Mouse (Mus musculus) limb, embryonic 12.5 days (tissue): ENCODE measurements around the gene Pds5a. TPM values are rescaled to one million over a fixed set of nuclear protein-coding genes. Genes with fewer than 3 reads are reported as not detected.

ENCODE experiments used
- ATAC-seq: fragments of 200-750 bp; cut with Nextera tagmentation; 2 replicates; pipeline ENCODE4 v1.8.0; 2017; ENCODE audit warnings: low read depth, moderate TSS enrichment; ENCODE audit not compliant: insufficient number of reproducible peaks, insufficient read depth, low FRiP score, low TSS enrichment
- H3K27ac ChIP-seq: fragments of 300-500 bp; sonication (generic); 2 replicates; pipeline ENCODE4 v1.5.1; 2016; ENCODE audit warnings: mild to moderate bottlenecking, moderate library complexity
- H3K27me3 ChIP-seq: fragments of 300-500 bp; sonication (generic); 2 replicates; pipeline ENCODE4 v1.6.1; 2016; ENCODE audit warnings: mild to moderate bottlenecking, moderate library complexity
- H3K36me3 ChIP-seq: fragments of 300-500 bp; sonication (generic); 2 replicates; pipeline ENCODE4 v1.6.1; 2016; ENCODE audit warnings: mild to moderate bottlenecking, moderate library complexity
- H3K4me1 ChIP-seq: fragments of 300-500 bp; sonication (generic); replicated peaks from 2 replicates; pipeline ENCODE4 v1.6.1; 2016
- H3K4me2 ChIP-seq: fragments of 300-500 bp; sonication (generic); 2 replicates; pipeline ENCODE4 v1.6.1; 2016; ENCODE audit warnings: mild to moderate bottlenecking, moderate library complexity
- H3K4me3 ChIP-seq: fragments of 300-500 bp; sonication (generic); replicated peaks from 2 replicates; pipeline ENCODE4 v1.5.1; 2016; ENCODE audit warnings: mild to moderate bottlenecking
- H3K9ac ChIP-seq: fragments of 300-500 bp; sonication (generic); replicated peaks from 2 replicates; pipeline ENCODE4 v1.6.1; 2016; ENCODE audit warnings: mild to moderate bottlenecking, moderate library complexity
- H3K9me3 ChIP-seq: fragments of 300-500 bp; sonication (generic); 2 replicates; pipeline ENCODE4 v1.6.1; 2016; ENCODE audit warnings: mild to moderate bottlenecking, moderate library complexity
- WGBS: fragments of 180-500 bp; shearing (Covaris S2); methylation state at CpG from one replicate; pipeline ENCODE4 v1.1.7; 2016; 5-methylcytosine and 5-hydroxymethylcytosine counted together
- polyA plus RNA-seq: library from polyadenylated mRNA; unstranded; fragments of >200 nt; fragmentation: Nextera tagmentation; extraction: Ambion mirVana; gene quantifications from 2 replicates; pipeline ENCODE4 v1.2.1, GENCODE M21; 2016

Pds5a gene
- polyA plus RNA-seq, 1 experiment from 2014 or later, result 120 TPM

- no peak for ATAC-seq
- H3K4me2 ChIP-seq, result no peak overlapping the region
- WGBS, result 100% methylated on average over 1 of the region's 1 CpGs
- no peak overlapping the region for H3K27ac ChIP-seq
- no peaks in the 10 kb centered on the region for H3K9me3 ChIP-seq
- no peaks in the 10 kb centered on the region for H3K27me3 ChIP-seq
- H3K36me3 ChIP-seq, result no peaks in the 10 kb centered on the region
- no peak overlapping the region for H3K4me3 ChIP-seq
- H3K9ac ChIP-seq, result no peak overlapping the region
- H3K4me1 ChIP-seq, result no peaks in the 10 kb centered on the region
Measured at GRCm38 (mm10) chr5:65711463-65711862, 13.4 kb upstream of the Pds5a start.

DNA sequence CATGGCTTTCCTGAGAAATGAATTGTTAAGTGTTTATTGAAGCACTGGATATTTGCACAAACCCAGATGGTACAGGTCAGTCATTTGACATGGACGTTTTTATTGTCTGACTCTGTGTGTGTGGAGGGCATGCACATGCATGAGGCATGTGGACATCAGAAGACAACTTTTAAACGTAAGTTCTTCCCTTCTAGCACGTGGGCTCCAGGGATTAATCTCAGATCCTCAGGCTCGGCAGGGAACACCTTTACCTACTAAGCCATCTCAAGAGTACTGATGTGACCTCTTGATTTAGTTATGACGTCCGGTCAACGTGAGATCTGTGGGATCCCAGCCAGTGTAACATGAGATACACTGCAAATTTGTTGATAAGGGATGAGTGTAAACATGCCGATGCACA, 12.2 kb upstream of the Pds5a start:
- H3K4me2 ChIP-seq, result no peak overlapping the region
- no peaks in the 10 kb centered on the region for H3K4me1 ChIP-seq
- WGBS, result 56% methylated on average over 8 of the region's 8 CpGs
- H3K36me3 ChIP-seq, result no peaks in the 10 kb centered on the region
- H3K27me3 ChIP-seq, result no peaks in the 10 kb centered on the region
- H3K4me3 ChIP-seq, result no peak overlapping the region
- no peak overlapping the region for H3K9ac ChIP-seq
- H3K27ac ChIP-seq, result no peak overlapping the region
- H3K9me3 ChIP-seq, result no peaks in the 10 kb centered on the region
- ATAC-seq, result no peak

DNA sequence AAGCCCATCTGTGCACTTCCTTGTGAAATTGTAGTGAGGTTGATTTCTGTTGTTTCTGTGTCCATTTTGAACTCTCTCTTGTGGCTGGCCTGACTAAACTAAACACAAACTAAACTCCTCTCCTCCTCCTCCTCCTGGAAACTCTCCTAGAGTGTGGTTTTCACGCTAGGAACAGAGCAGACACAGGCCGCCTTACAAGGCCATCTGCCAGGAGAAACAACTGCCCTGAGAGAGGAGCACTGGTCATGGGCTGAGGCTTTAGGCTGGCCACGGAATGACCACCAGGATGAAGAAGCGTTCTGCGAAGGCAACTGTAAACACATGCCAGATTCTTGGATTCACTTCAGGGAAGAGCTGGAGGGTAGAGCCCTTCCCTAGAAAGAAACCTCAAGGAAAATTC, 8.9 kb upstream of the Pds5a start:
- Histone ChIP-seq H3K27ac (no peak overlapping the region), H3K27me3 (no peaks in the 10 kb centered on the region), H3K4me3 (no peak overlapping the region), H3K36me3 (no peaks in the 10 kb centered on the region), H3K9me3 (no peaks in the 10 kb centered on the region), H3K4me1 (no peaks in the 10 kb centered on the region), H3K9ac (no peak overlapping the region), H3K4me2 (no peak overlapping the region)
- 66% methylated on average over 5 of the region's 5 CpGs for WGBS
- no peak for ATAC-seq

GRCm38 (mm10) chr5:65706171-65706570, 8.1 kb upstream of the Pds5a start:
- no peak for ATAC-seq
- WGBS, result 87% methylated on average over 4 of the region's 4 CpGs
- Histone ChIP-seq H3K4me1 (no peaks in the 10 kb centered on the region), H3K27me3 (no peaks in the 10 kb centered on the region), H3K36me3 (no peaks in the 10 kb centered on the region), H3K9me3 (no peaks in the 10 kb centered on the region), H3K27ac (no peak overlapping the region), H3K4me3 (no peak overlapping the region), H3K9ac (no peak overlapping the region), H3K4me2 (no peak overlapping the region)

- Histone ChIP-seq H3K9ac (no peak overlapping the region), H3K27me3 (no peaks in the 10 kb centered on the region), H3K4me2 (no peak overlapping the region), H3K4me3 (no peak overlapping the region), H3K36me3 (no peaks in the 10 kb centered on the region), H3K27ac (no peak overlapping the region), H3K4me1 (no peaks in the 10 kb centered on the region), H3K9me3 (no peaks in the 10 kb centered on the region)
- ATAC-seq, result no peak
- 76% methylated on average over 12 of the region's 12 CpGs for WGBS
Measured at GRCm38 (mm10) chr5:65704765-65705678, 6.9 kb upstream of the Pds5a start.

GRCm38 (mm10) chr5:65703261-65703660, 5.2 kb upstream of the Pds5a start:
- Histone ChIP-seq H3K4me1 (0 out of 2 replicates have a peak, but pooled peaks cover 3% of the 10 kb centered on the region), H3K9me3 (no peaks in the 10 kb centered on the region), H3K4me3 (no peak overlapping the region), H3K27me3 (no peaks in the 10 kb centered on the region), H3K36me3 (no peaks in the 10 kb centered on the region), H3K9ac (no peak overlapping the region), H3K27ac (no peak overlapping the region), H3K4me2 (no peak overlapping the region)
- ATAC-seq, result no peak
- WGBS, result 81% methylated on average over 9 of the region's 9 CpGs

DNA sequence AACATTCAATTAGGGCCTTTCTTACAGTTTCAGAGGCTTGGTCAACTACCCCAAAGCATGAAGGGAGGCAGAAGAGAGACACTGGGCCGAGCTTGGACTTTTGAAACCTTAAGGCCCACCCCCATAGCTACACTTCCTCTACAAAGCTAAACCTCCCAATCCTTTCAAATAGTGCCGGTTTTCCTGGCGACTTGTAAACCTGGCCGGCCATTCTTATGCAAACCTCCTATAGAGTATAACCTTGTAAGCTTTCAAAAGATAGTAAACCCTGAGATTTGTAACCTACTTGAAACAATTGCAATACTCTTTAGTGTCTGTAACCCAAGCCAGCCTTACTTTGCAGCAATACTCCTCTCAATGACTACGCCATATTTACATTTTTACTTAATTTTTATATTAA, 2.0 kb upstream of the Pds5a start:
- no peak for ATAC-seq

DNA sequence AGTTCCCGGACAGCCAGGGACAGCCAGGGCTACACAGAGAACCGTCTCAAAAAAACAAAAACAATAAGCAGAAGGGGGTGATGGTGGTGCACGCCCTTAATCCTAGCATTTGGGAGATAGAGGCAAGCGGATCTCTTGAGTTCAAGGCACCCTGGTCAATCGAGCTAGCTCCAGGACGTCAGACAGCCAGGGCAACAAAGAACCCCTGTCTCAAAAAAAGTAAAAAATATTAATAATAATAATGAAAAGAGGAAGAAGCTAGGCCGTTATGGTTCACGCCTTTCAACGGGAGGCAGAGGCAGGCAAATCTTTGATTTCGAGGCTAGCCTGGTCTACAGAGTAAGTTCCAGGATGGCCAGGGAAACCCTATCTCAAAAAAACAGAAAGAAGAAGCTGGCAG, 1.1 kb upstream of the Pds5a start:
- 71% methylated on average over 10 of the region's 10 CpGs for WGBS
- H3K4me1 ChIP-seq, result peaks cover 21% of the 10 kb centered on the region

More for the DNA sequence above, 2.0 kb upstream of the Pds5a start:
- H3K36me3 ChIP-seq, result peaks cover 3% of the 10 kb centered on the region
- H3K9ac ChIP-seq, result no peak overlapping the region
- H3K4me2 ChIP-seq, result no peak overlapping the region
- peaks cover 15% of the 10 kb centered on the region for H3K4me1 ChIP-seq
- no peaks in the 10 kb centered on the region for H3K27me3 ChIP-seq
- H3K27ac ChIP-seq, result no peak overlapping the region
- no peak overlapping the region for H3K4me3 ChIP-seq
- 90% methylated on average over 5 of the region's 5 CpGs for WGBS
- no peaks in the 10 kb centered on the region for H3K9me3 ChIP-seq

GRCm38 (mm10) chr5:65698759-65699136, 675 bp upstream of the Pds5a start:
- Histone ChIP-seq H3K27ac (peak overlapping the region; percentile 98), H3K4me1 (peaks cover 21% of the 10 kb centered on the region), H3K36me3 (peaks cover 14% of the 10 kb centered on the region), H3K4me2 (peak overlapping the region; percentile 58), H3K9me3 (no peaks in the 10 kb centered on the region), H3K4me3 (peak overlapping the region; percentile 99), H3K27me3 (no peaks in the 10 kb centered on the region), H3K9ac (peak overlapping the region; percentile 98)
- WGBS, result 27% methylated on average over 6 of the region's 6 CpGs
- no peak for ATAC-seq

More for the DNA sequence above, 1.1 kb upstream of the Pds5a start:
- Histone ChIP-seq H3K27me3 (no peaks in the 10 kb centered on the region), H3K36me3 (peaks cover 11% of the 10 kb centered on the region), H3K9ac (peak overlapping the region; percentile 98), H3K27ac (peak overlapping the region; percentile 98), H3K9me3 (no peaks in the 10 kb centered on the region), H3K4me2 (peak overlapping the region; percentile 58), H3K4me3 (peak overlapping the region; percentile 99)
- no peak for ATAC-seq

- Histone ChIP-seq H3K36me3 (peaks cover 24% of the 10 kb centered on the region), H3K9me3 (no peaks in the 10 kb centered on the region), H3K4me1 (peaks cover 21% of the 10 kb centered on the region), H3K4me2 (peak overlapping the region; percentile 60), H3K4me3 (peak overlapping the region; percentile 99), H3K27me3 (no peaks in the 10 kb centered on the region), H3K27ac (peak overlapping the region; percentile 98), H3K9ac (peak overlapping the region; percentile 98)
- whole genome bisulfite sequencing, result under 1% methylated on average over 47 of the region's 49 CpGs
- no peak; the same call in 1 of the 2 replicates for ATAC-seq
Measured at GRCm38 (mm10) chr5:65697486-65697835, 612 bp downstream of the Pds5a start.

- H3K4me2 ChIP-seq, result peak overlapping the region; percentile 60
- no peaks in the 10 kb centered on the region for H3K9me3 ChIP-seq
- peak overlapping the region; percentile 98 for H3K9ac ChIP-seq
- H3K36me3 ChIP-seq, result peaks cover 28% of the 10 kb centered on the region
- under 1% methylated on average over 58 of the region's 58 CpGs for WGBS
- H3K27me3 ChIP-seq, result no peaks in the 10 kb centered on the region
- H3K4me3 ChIP-seq, result peak overlapping the region; percentile 99
- H3K27ac ChIP-seq, result peak overlapping the region; percentile 98
- H3K4me1 ChIP-seq, result peaks cover 21% of the 10 kb centered on the region
- no peak for ATAC-seq
Measured at GRCm38 (mm10) chr5:65696821-65697485, 1.1 kb downstream of the Pds5a start.
